11 mouse cellular contexts compared by ENCODE assay signal in genomic region chr12:3955371-3955770, GRCm38 (mm10). TPM values are rescaled to one million over a fixed set of nuclear protein-coding genes. Genes with fewer than 3 reads are reported as not detected.
A peak's percentile ranks its signal among the peaks of the same experiment; 100 is the strongest.
DNase-seq lines count a peak whose midpoint lies in the region; ATAC-seq and TF ChIP-seq lines count a peak whose summit lies in the region.
"Had no signal": no experiment of that assay in that cellular context is flagged by ENCODE, and none has a peak within 500 bp of the region (broad histone marks: within the 10 kb centered on the region; RNA-seq: fewer than 3 reads in every experiment).

No protein-coding gene starts in this region.

- no peak overlapping the region for H3K9ac ChIP-seq in limb, embryonic 14.5 days (ENCODE audit: low read depth, low read length, severe bottlenecking)
- H3K9ac ChIP-seq: heart, embryonic 12.5 days had no signal

- peak; percentile 35 for DNase-seq in kidney, postnatal 10 days
- DNase-seq in kidney, adult 11 months = no peak
- DNase-seq in c-Kit-positive CD71-negative TER-119-negative erythroid progenitor cells, embryonic 14.5 days (ENCODE audit: low read depth) = peak; percentile 60
- peak; percentile 75 for DNase-seq in limb, embryonic 14.5 days (ENCODE audit: low spot score)
- no peak for DNase-seq in left cerebral cortex, adult 18-20 months (ENCODE audit: low spot score in 2 of 2)
- DNase-seq in gastrocnemius, postnatal 25 days = no peak
- no peak for DNase-seq in right cerebral cortex, postnatal 36 days (ENCODE audit: low spot score in 2 of 2)
- DNase-seq: adrenal gland, adult 8-10 months had no signal

- H3K4me3 ChIP-seq in E14TG2a.4 (replicated peaks; ENCODE audit: low read length) = peak overlapping the region; percentile 65; the same call in 1 of the 2 replicates
- no peak overlapping the region for H3K4me3 ChIP-seq in limb, embryonic 14.5 days (replicated peaks; ENCODE audit: low read length)
- H3K4me3 ChIP-seq: heart, embryonic 12.5 days; midbrain, embryonic 10.5 days had no signal

- peaks cover 30% of the 10 kb centered on the region for H3K4me1 ChIP-seq in E14TG2a.4 (replicated peaks; ENCODE audit: low read depth, low read length)
- no peaks in the 10 kb centered on the region for H3K4me1 ChIP-seq in limb, embryonic 14.5 days (ENCODE audit: control insufficient read depth, insufficient read depth, low read length)

- no peak for TF ChIP-seq CTCF in E14TG2a.4 (conservative IDR thresholded peaks at IDR 0.05; ENCODE audit: low read length)

- TF ChIP-seq POLR2A in limb, embryonic 14.5 days (IDR thresholded peaks at IDR 0.05; ENCODE audit: borderline replicate concordance, extremely low read depth, insufficient read depth, insufficient read length) = no peak

- no peaks in the 10 kb centered on the region for H3K36me3 ChIP-seq in E14TG2a.4 (ENCODE audit: insufficient read depth, low read length)
- no peaks in the 10 kb centered on the region for H3K36me3 ChIP-seq in limb, embryonic 14.5 days (ENCODE audit: control insufficient read depth, insufficient read depth, low read length)
- H3K36me3 ChIP-seq: heart, embryonic 12.5 days; midbrain, embryonic 10.5 days had no signal

- H3K9me3 ChIP-seq in E14TG2a.4 (ENCODE audit: low read length) = no peaks in the 10 kb centered on the region
- no peaks in the 10 kb centered on the region for H3K9me3 ChIP-seq in limb, embryonic 14.5 days (ENCODE audit: control insufficient read depth, low read length)
- H3K9me3 ChIP-seq: heart, embryonic 12.5 days; midbrain, embryonic 10.5 days had no signal

- WGBS in limb, embryonic 14.5 days = 30% methylated on average over 10 of the region's 10 CpGs

- peaks cover 19% of the 10 kb centered on the region for H3K27me3 ChIP-seq in E14TG2a.4 (ENCODE audit: insufficient read depth, low read length)
- peaks cover 20% of the 10 kb centered on the region for H3K27me3 ChIP-seq in limb, embryonic 14.5 days (ENCODE audit: control insufficient read depth, insufficient read depth, low read length)

- no peak overlapping the region for H3K27ac ChIP-seq in limb, embryonic 14.5 days (replicated peaks; ENCODE audit: low read depth, low read length)
- H3K27ac ChIP-seq: midbrain, embryonic 10.5 days had no signal

- ATAC-seq in limb, embryonic 14.5 days (ENCODE audit: low FRiP score, low read depth) = no peak

- H3K4me2 ChIP-seq in limb, embryonic 14.5 days (replicated peaks; ENCODE audit: low read depth, low read length, severe bottlenecking) = no peak overlapping the region
- H3K4me2 ChIP-seq: heart, embryonic 12.5 days had no signal

RNA-seq across cellular contexts. Expression of gene Pomc, which starts 0.6 kb away (rescaled TPM):
- 2.6 and 2.7 TPM in 2 replicates for polyA plus RNA-seq in limb, embryonic 14.5 days (2012; rRNA removed)
- 2.5 and 3.0 TPM in 2 replicates for polyA plus RNA-seq in limb, embryonic 14.5 days (2014; fragmentation: Nextera tagmentation; extraction: Ambion mirVana)
- total RNA-seq in left cerebral cortex, adult 18-20 months (2021) = 1 to 10 TPM; 1.6 to 1.7 TPM
- under 1 TPM in 1 of 2 experiments, not detected in 1; 0.46 TPM for total RNA-seq in gastrocnemius, postnatal 25 days (2021)

Comparison
In these comparisons a context has a peak if more than half of its experiments do, and no peak if none do; other contexts are left out.
1. DNase-seq: peak in kidney, postnatal 10 days (single experiment), c-Kit-positive CD71-negative TER-119-negative erythroid progenitor cells, embryonic 14.5 days (single experiment) and limb, embryonic 14.5 days (single experiment); none in kidney, adult 11 months (single experiment), left cerebral cortex, adult 18-20 months (0 of 2), gastrocnemius, postnatal 25 days (single experiment) and right cerebral cortex, postnatal 36 days (0 of 2).